Mouse (Mus musculus): ENCODE results near the gene Scn8a. TPM values are rescaled to one million over a fixed set of nuclear protein-coding genes. Genes with fewer than 3 reads are reported as not detected.
"Not testable (repeated sequence)": the region's sequence is repeated elsewhere in the genome, so short reads cannot be mapped to it uniquely, and the experiment has no call there.

The Scn8a gene
- 20.0 and 22.7 TPM in 2 replicates for polyA plus RNA-seq (2015; fragmentation: Nextera tagmentation; extraction: Ambion mirVana)

GRCm38 (mm10) chr15:100869558-100869957 is at the start of gene Scn8a:
Gene Scn8a, plus strand, starts transcription at chr15:100869858.
- Histone ChIP-seq H3K9ac (peak within 1 kb of the TSS; percentile 54), H3K9me3 (0 out of 2 replicates have a peak, but pooled peaks cover 3% of the 10 kb centered on the region), H3K27ac (peak within 1 kb of the TSS; percentile 77), H3K27me3 (replicated peaks) (0 out of 2 replicates have a peak, but pooled peaks cover 3% of the 10 kb centered on the region), H3K4me3 (peak within 1 kb of the TSS; percentile 93), H3K4me2 (peak within 1 kb of the TSS; percentile 65), H3K4me1 (peaks cover 38% of the 10 kb centered on the region), H3K36me3 (replicated peaks) (no peaks in the 10 kb centered on the region)
- ATAC-seq (replicated peaks), result 0 out of 2 replicates have a peak, but pooled peaks have one; percentile 2
- 59% methylated on average over 7 of the region's 7 CpGs for WGBS

- H3K4me2 ChIP-seq, result no peak overlapping the region
- peaks cover 17% of the 10 kb centered on the region; the same call in 1 of the 2 replicates for H3K27me3 ChIP-seq (replicated peaks)
- no peak overlapping the region for H3K9ac ChIP-seq
- no peak for ATAC-seq (replicated peaks)
- H3K36me3 ChIP-seq (replicated peaks), result 0 out of 2 replicates have a peak, but pooled peaks cover 13% of the 10 kb centered on the region
- H3K27ac ChIP-seq, result no peak overlapping the region
- no peaks in the 10 kb centered on the region for H3K9me3 ChIP-seq
- WGBS, result 60% methylated on average over 8 of the region's 8 CpGs
- H3K4me3 ChIP-seq, result no peak overlapping the region
- H3K4me1 ChIP-seq, result peaks cover 10% of the 10 kb centered on the region; the same call in 1 of the 2 replicates
Measured at GRCm38 (mm10) chr15:100821824-100822223, 47.8 kb upstream of the Scn8a start.

GRCm38 (mm10) chr15:100822370-100822769 is 47.3 kb upstream of the Scn8a start:
- not testable (repeated sequence) for ATAC-seq (replicated peaks); H3K4me3 ChIP-seq; H3K9ac ChIP-seq; H3K4me1 ChIP-seq; H3K4me2 ChIP-seq; H3K27ac ChIP-seq; H3K36me3 ChIP-seq (replicated peaks); H3K9me3 ChIP-seq
- 79% methylated on average over 4 of the region's 4 CpGs for WGBS
- peaks cover 17% of the 10 kb centered on the region; the same call in 1 of the 2 replicates for H3K27me3 ChIP-seq (replicated peaks)

GRCm38 (mm10) chr15:100825249-100825856 is 44.3 kb upstream of the Scn8a start:
- Histone ChIP-seq H3K36me3 (replicated peaks) (no peaks in the 10 kb centered on the region), H3K27me3 (replicated peaks) (peaks cover 17% of the 10 kb centered on the region; the same call in 1 of the 2 replicates), H3K27ac (no peak overlapping the region), H3K9me3 (no peaks in the 10 kb centered on the region), H3K4me2 (peak overlapping the region; percentile 55), H3K9ac (peak overlapping the region; percentile 35; the same call in 1 of the 2 replicates), H3K4me3 (peak overlapping the region; percentile 27), H3K4me1 (peaks cover 10% of the 10 kb centered on the region; the same call in 1 of the 2 replicates)
- 19% methylated on average over 26 of the region's 26 CpGs for WGBS
- ATAC-seq (replicated peaks), result peak; percentile 75; the same call in 1 of the 2 replicates

- 81% methylated on average over 8 of the region's 8 CpGs for WGBS
- H3K27me3 ChIP-seq (replicated peaks), result peaks cover 17% of the 10 kb centered on the region; the same call in 1 of the 2 replicates
- no peak overlapping the region for H3K9ac ChIP-seq
- no peak overlapping the region for H3K4me3 ChIP-seq
- no peak overlapping the region for H3K27ac ChIP-seq
- no peaks in the 10 kb centered on the region for H3K9me3 ChIP-seq
- H3K4me1 ChIP-seq, result peaks cover 10% of the 10 kb centered on the region; the same call in 1 of the 2 replicates
- H3K36me3 ChIP-seq (replicated peaks), result no peaks in the 10 kb centered on the region
- H3K4me2 ChIP-seq, result no peak overlapping the region
- no peak for ATAC-seq (replicated peaks)
Measured at GRCm38 (mm10) chr15:100826076-100826475, 43.6 kb upstream of the Scn8a start.

- Histone ChIP-seq H3K27me3 (replicated peaks) (peaks cover 13% of the 10 kb centered on the region; the same call in 1 of the 2 replicates), H3K36me3 (replicated peaks) (no peaks in the 10 kb centered on the region), H3K9ac (no peak overlapping the region), H3K4me1 (peaks cover 9% of the 10 kb centered on the region; the same call in 1 of the 2 replicates), H3K4me2 (no peak overlapping the region), H3K27ac (no peak overlapping the region), H3K9me3 (no peaks in the 10 kb centered on the region), H3K4me3 (no peak overlapping the region)
- WGBS, result 82% methylated on average over 9 of the region's 9 CpGs
- ATAC-seq (replicated peaks), result no peak
Measured at GRCm38 (mm10) chr15:100829775-100830174, 39.9 kb upstream of the Scn8a start.

- Histone ChIP-seq H3K4me3 (no peak overlapping the region), H3K9me3 (no peaks in the 10 kb centered on the region), H3K9ac (no peak overlapping the region), H3K36me3 (replicated peaks) (no peaks in the 10 kb centered on the region), H3K27ac (no peak overlapping the region), H3K4me1 (no peaks in the 10 kb centered on the region), H3K4me2 (no peak overlapping the region), H3K27me3 (replicated peaks) (peaks cover 5% of the 10 kb centered on the region; the same call in 1 of the 2 replicates)
- 58% methylated on average over 6 of the region's 6 CpGs for WGBS
- no peak for ATAC-seq (replicated peaks)
Measured at GRCm38 (mm10) chr15:100830682-100831081, 39.0 kb upstream of the Scn8a start.

GRCm38 (mm10) chr15:100832144-100832543 is 37.5 kb upstream of the Scn8a start:
- no peaks in the 10 kb centered on the region for H3K4me1 ChIP-seq
- WGBS, result 84% methylated on average over 8 of the region's 8 CpGs
- H3K9ac ChIP-seq, result no peak overlapping the region
- no peak overlapping the region for H3K4me3 ChIP-seq
- H3K4me2 ChIP-seq, result no peak overlapping the region
- no peak overlapping the region for H3K27ac ChIP-seq
- H3K9me3 ChIP-seq, result no peaks in the 10 kb centered on the region
- no peaks in the 10 kb centered on the region for H3K27me3 ChIP-seq (replicated peaks)
- H3K36me3 ChIP-seq (replicated peaks), result no peaks in the 10 kb centered on the region
- no peak for ATAC-seq (replicated peaks)

- WGBS, result 28% methylated on average over 7 of the region's 7 CpGs
- no peak overlapping the region for H3K27ac ChIP-seq
- no peaks in the 10 kb centered on the region for H3K9me3 ChIP-seq
- no peak overlapping the region for H3K9ac ChIP-seq
- H3K4me1 ChIP-seq, result no peaks in the 10 kb centered on the region
- H3K36me3 ChIP-seq (replicated peaks), result no peaks in the 10 kb centered on the region
- H3K27me3 ChIP-seq (replicated peaks), result no peaks in the 10 kb centered on the region
- no peak overlapping the region for H3K4me3 ChIP-seq
- ATAC-seq (replicated peaks), result no peak
- no peak overlapping the region for H3K4me2 ChIP-seq
Measured at GRCm38 (mm10) chr15:100832784-100833183, 36.9 kb upstream of the Scn8a start.

- H3K9ac ChIP-seq, result no peak overlapping the region
- ATAC-seq (replicated peaks), result no peak
- WGBS, result 85% methylated on average over 8 of the region's 8 CpGs
- no peaks in the 10 kb centered on the region for H3K36me3 ChIP-seq (replicated peaks)
- H3K4me3 ChIP-seq, result no peak overlapping the region
- 0 out of 2 replicates have a peak, but pooled peaks cover 2% of the 10 kb centered on the region for H3K4me1 ChIP-seq
- H3K9me3 ChIP-seq, result no peaks in the 10 kb centered on the region
- H3K27ac ChIP-seq, result no peak overlapping the region
- no peak overlapping the region for H3K4me2 ChIP-seq
- H3K27me3 ChIP-seq (replicated peaks), result no peaks in the 10 kb centered on the region
Measured at GRCm38 (mm10) chr15:100836729-100837128, 32.9 kb upstream of the Scn8a start.

GRCm38 (mm10) chr15:100838607-100839207 is 31.0 kb upstream of the Scn8a start:
- ATAC-seq (replicated peaks), result no peak
- H3K4me2 ChIP-seq, result no peak overlapping the region
- H3K36me3 ChIP-seq (replicated peaks), result no peaks in the 10 kb centered on the region
- H3K9me3 ChIP-seq, result no peaks in the 10 kb centered on the region
- H3K9ac ChIP-seq, result no peak overlapping the region
- H3K27ac ChIP-seq, result no peak overlapping the region
- no peak overlapping the region for H3K4me3 ChIP-seq
- H3K4me1 ChIP-seq, result 0 out of 2 replicates have a peak, but pooled peaks cover 2% of the 10 kb centered on the region
- H3K27me3 ChIP-seq (replicated peaks), result no peaks in the 10 kb centered on the region
- WGBS, result 49% methylated on average over 12 of the region's 12 CpGs

GRCm38 (mm10) chr15:100844336-100844735 is 25.3 kb upstream of the Scn8a start:
- no peak overlapping the region for H3K4me3 ChIP-seq
- no peaks in the 10 kb centered on the region for H3K4me1 ChIP-seq
- H3K4me2 ChIP-seq, result no peak overlapping the region
- H3K27me3 ChIP-seq (replicated peaks), result no peaks in the 10 kb centered on the region
- no peaks in the 10 kb centered on the region for H3K9me3 ChIP-seq
- H3K9ac ChIP-seq, result no peak overlapping the region
- H3K36me3 ChIP-seq (replicated peaks), result no peaks in the 10 kb centered on the region
- ATAC-seq (replicated peaks), result no peak
- 90% methylated on average over 7 of the region's 7 CpGs for WGBS
- no peak overlapping the region for H3K27ac ChIP-seq

All from midbrain, embryonic 15.5 days (tissue).